Mouse (Mus musculus): ENCODE results near the gene Tlk2.

Gene Tlk2

DNA sequence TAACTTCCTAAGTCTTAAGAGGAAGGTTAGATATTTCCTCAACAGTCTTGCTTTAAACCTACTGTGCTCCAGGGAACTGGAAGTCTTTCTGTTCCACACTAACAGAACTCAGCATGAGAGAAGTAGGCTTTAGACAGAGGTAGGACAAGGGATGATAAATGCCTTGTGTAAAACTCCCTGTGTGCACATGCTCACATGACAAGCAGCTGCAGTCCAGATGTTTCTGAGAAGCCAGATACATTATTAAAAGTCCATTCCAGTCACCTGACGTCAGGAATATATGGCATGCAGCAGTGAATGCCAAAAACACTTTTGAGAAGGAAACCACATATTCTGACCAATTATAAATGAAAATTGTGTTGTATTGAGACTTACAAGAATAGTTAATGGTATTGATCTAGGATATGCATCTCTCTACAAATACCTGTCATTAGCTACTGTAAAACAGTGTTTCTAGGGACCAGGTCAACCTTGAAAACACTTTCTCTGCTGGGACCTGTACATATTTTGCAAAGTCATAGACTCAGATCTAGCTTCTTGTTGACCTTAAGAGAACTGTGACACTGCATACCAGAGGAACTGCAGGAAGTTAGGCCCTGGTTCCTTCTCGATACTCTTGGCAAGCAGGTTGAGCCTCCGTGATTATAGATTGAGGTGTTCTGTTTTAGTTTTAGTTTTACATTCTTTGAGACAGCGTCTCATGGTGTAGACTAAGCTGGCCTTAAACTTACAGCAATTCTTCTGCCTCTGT lies 83.2 kb downstream of the Tlk2 start:
- no peak for DNase-seq (ENCODE audit: low spot score)

DNA sequence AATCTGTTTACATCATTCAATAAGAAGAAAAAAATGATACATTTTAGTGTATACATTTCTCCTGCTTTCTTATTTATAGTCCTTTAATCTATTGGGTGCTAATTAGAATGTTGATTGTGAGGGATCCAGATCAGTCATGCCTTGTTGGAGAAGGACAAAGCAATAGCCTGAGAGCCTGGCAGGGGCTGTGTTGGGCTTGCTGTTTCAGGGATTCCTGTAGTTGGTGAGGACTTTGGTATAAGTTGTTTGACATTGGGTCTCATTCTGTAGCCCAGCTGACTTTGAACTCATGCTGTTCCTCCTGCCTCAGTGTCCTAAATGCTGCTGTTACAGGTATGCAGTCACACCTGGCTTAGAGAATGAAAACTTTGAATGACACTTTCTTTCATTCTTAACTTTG lies 85.9 kb downstream of the Tlk2 start:
- DNase-seq (ENCODE audit: low spot score), result peak; percentile 64

DNA sequence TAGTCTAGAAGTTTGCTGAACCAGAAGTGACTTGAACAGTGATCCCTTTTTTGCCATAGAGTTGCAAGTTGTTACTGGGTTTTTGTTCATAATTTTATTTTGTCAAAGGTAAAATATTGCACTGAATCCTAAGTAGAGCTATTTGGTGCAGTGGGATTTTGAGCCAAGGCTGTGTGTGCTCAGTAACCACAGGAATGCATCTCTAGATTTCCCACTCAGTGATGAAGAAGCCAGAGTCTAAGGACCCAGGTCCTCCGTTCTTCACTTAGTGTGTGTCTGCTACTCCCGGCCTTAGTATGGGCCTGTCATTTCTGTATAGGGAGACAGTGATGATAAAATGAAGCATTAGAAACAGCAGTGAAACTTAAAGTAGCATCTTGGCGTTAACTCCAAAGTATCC lies 86.4 kb downstream of the Tlk2 start:
- DNase-seq (ENCODE audit: low spot score), result no peak

DNA sequence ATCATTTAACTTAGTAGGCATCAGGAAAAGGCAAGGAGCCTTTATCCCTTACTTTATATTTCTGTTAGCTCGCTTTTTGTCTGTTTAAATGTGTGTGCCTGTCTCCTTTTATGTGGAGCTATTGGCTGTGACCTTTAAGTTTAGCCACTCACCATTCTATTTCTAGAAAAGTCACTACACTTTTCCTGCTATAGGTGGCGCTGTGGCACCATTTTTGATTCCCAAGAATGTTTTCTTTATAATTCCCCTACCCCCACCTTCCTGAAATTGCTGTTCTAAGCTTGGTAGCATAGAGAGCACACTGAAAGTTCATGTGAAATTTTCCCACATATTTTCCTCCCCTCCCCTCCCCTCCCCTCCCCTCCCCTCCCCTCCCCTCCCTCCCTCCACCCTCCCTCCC lies 91.5 kb downstream of the Tlk2 start:
- peak; percentile 84 for DNase-seq (ENCODE audit: low spot score)

DNA sequence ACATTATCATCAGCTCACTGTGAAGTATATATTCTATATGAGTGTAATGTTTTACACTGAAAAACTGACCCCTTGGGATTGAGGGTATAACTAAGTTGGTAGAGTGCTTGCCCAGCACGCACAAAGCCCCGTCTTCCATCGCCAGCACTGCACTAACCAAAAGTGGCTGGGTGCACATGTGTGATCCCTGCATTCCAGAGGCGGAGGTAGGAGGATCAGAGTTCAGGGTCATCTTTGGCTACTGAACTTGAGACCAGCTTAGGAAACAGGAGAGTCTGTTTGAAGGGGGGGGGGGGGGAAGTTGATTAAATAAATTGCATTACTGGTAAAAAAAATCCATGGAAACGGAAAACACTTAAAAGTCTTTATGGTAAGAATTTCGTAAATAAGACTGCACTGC lies 101.8 kb downstream of the Tlk2 start:
- DNase-seq (ENCODE audit: low spot score), result no peak

DNA sequence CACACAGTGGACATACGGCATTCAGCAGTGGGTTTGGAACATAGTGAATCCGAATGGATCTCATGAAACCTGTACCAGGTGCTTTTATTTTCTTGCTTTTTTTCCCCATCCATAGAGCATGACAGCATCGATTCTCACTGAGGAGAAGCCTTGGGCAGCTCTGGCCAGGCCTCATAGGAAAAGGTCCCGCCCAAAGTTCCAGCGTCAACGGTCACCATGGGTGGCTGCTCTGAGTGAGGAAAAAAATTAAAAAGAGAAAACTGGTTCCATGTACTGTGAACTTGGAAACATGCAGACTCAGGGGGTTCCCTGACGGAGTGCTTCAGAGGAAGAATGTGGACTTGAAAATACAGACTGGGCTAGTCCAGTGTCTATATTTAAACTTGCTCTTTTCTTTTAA lies 102.7 kb downstream of the Tlk2 start:
- DNase-seq (ENCODE audit: low spot score), result no peak

DNA sequence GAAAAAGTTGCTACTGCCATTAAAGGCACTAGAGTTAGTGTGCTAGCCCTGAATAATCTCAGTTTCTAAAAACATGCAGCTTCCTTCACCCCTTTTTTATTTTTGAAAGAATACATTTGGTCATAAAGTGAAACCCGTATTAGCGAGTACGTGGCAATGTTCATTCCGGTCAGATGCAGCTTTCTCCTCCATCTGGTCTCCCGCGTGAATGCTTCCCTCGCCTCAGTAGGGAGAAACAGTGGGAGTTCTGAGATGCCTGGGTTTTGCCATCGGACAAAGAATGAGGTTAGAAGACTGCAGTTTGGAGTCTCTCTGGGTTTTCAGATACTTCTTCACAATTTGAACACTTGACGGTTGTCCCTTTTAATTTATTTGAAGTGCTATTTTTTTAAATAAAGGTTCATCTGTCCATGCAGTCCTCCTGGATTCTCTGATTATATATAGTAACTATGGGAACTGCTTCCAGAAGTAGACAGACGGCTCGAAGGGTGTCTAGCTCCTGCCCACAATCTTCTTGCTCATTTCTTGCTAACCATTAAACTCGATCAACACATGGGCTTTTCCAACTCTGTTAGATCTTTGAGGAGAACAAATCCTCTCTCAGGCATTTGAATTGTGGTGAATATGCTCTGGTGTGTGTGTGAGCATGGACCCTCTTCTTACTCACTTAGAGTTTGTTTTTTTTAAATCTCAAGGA lies 103.3 kb downstream of the Tlk2 start:
- no peak for DNase-seq (ENCODE audit: low spot score)

DNA sequence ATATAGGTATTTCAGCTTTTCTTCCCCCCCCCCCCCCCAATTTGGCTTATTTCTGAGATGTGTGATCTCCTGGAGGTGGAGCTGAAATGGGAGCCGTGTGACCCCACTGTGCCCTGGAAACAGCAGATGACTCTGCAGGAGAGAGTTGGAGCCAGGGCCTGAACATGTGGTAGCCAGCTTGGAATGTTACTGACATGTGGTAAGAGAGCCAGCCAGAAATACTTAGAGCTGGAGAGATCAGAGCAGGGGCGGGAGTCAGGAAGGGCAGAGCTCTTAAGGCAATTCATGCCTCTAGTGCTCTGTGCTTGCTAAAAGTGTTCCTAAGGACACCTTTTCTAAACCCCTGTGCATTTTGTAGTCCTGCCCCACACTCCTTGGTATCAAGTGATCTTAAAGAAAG lies 103.9 kb downstream of the Tlk2 start:
- DNase-seq (ENCODE audit: low spot score), result no peak

DNA sequence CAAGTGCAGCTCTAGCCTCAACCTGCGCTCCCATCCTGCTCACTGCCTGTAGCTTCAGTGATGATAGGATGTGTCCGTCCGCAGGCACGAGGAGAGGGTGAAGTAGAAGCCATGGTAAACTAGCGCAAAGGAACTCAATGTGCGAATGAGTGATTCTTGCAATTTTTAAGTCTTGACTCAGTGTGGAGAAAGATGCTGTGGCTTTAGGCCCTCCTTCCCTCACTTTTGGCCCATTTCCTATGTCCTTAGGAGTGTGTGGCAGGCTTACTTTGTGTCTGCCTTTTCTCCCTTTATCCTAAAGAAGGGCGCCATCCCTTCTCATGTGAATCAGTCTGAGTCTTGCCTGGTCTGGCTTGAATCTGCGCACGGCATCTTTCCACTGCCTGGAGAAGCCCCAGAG lies 104.4 kb downstream of the Tlk2 start:
- DNase-seq (ENCODE audit: low spot score), result no peak

DNA sequence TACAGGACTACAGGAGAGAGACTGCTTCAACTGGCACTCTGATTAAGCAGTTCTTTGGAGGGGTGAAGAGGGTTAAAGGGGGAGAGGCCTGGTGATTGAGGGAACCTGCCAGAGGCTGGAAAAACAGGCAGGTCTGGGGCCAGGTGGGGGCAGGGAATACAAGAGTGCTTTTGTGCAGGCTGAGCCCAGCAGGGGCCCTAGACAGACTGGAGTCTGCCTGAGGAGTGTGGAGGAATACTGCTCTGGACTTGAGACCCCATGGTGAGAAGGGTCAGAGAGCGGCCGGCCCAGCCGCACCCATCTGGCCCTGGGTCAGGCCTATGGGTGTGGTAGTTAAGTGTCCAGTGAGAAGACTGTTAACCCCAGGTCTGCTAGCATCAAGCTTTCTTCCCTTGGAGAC lies 107.1 kb downstream of the Tlk2 start:
- no peak for DNase-seq (ENCODE audit: low spot score)

DNA sequence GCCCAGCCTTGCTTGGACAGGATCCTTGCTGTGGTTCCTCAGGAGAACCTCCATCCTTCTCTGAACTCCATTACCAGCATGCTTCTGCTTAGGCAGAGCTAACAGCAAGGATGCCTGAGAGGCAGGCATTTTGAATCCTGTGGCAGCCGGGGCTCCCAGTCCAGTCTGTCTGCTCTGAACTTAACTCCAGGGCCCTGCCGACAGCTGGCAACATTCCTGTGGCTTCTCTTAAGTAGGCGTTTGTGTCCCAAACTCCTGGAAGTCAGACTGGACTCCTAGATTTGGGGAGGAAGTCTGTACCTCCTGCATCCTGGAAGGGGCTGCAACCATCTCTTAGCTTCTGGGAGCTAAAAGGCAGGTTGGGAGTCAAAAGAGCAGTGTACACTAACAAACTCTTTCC lies 110.8 kb downstream of the Tlk2 start:
- no peak for DNase-seq (ENCODE audit: low spot score)

DNA sequence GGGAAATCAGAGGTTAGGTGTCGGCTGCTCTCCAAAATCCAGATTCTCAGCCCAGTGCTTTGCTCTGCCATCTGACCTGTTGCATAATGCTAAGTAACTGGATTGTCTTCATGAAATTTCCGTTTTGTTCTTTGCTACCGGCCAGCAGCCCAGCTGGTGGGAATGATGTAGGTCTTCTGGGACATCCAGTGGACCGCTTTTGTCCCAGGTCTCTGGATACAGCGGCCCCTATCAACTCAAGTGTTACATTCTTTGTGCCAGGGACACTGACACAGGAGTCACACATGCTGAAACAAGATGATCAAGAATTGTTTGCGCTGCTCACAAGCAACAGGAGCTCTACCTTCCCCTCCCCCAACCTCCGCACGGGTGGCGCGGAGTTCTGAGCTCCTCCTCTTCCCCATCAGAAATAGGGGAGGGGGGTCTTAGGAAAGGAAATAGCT lies 113.1 kb downstream of the Tlk2 start:
- no peak for DNase-seq (ENCODE audit: low spot score)

DNA sequence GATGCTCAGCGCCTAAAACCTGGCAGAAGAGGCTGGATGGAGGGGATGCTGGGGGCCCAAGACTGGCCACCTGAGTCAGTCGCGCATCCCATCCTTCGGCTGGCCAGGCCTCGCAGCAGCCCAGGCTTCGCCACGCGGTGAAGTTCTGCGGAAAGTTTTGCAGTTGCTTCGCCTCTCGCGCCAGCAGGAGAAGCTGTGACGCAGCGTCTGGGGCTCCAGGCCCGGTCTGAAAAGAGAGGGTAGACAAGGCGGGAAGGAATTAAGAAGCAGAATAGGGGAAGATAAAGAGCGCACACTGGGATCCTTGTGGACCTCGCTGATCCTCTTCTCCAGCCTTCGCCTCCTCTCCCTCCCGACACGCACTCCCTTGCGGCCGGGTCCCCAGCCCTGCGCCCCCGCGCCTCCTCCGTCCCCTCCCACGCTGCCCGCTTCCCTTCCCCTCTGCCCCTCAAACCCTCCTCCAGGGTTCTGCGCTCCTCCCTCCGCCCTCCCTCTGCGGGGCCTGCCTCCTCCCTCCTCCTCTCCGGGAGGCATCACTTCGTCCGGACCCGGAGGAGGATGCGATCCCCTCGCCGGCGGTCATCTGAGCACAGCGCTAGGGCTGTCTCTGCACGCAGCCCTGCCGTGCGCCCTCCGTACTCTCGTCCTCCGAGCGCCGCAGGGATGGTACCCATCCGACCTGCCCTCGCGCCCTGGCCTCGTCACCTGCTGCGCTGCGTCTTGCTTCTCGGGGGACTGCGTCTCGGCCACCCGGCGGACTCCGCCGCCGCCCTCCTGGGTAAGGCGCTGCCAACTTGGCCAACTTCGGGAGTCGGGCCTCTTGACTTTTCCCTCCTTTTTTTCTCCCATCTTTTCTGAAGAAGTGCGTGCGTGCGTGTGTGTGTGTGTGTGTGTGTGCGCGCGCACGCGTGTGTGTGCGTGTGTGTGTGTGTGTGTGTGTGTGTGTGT lies 113.8 kb downstream of the Tlk2 start, which contains the start of gene Mrc2:
Gene Mrc2, plus strand, starts transcription at position 520 of the 948 bp plus-strand sequence.
- DNase-seq (ENCODE audit: low spot score), result peak; percentile 72

DNA sequence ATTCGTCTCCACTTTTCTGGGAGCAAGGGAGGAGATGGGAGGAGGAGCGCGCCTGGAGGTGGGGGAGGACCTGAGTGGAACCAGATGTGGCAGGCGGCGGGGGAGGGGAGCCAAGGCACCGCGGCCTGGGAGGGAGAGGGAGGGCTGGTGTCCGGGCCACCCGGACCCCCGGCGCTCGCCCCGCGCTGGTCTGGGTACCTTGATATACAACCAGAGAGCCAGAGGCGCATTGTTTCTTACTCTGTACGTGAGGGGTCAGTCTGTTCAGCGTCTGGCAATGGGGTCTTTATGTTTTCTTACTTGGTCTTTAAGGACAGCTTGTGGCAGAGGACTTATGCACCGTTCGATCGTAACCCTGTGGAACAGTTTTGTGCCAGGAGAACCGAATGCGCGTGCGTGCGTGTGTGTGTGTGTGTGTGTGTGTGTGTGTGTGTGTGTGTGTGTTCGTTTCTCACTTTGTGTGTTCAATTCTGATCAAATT lies 114.5 kb downstream of the Tlk2 start:
- DNase-seq (ENCODE audit: low spot score), result peak; percentile 68

DNA sequence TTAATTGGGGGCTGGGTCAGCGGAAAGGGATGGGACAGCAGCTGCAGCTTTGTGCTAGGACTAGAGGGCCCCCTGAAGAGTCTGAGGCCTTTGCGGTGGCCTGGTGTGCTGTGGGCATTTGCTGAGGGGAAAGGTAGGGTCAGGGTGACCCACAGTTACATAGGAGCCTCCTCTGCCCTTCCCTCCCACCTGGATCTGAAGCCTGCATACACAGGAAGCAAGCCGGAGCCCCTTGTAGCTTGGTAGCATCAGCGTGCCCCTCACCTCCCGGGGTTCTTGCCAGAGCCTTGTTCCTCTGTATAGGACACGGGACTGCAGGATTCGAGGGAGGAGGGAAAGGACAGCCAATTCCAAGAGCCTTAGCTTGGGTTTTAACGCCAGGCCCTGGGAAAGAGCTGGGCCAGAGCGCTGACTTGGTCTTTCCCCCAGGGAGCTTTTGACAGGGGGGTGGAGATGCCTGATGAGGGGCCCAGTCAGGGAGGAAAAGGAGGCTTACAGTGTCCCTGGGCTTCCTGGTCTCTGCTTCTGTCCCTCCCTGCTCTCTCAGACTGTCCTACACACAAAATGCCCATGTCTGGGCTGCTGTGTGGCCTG lies 115.4 kb downstream of the Tlk2 start:
- no peak for DNase-seq (ENCODE audit: low spot score)

DNA sequence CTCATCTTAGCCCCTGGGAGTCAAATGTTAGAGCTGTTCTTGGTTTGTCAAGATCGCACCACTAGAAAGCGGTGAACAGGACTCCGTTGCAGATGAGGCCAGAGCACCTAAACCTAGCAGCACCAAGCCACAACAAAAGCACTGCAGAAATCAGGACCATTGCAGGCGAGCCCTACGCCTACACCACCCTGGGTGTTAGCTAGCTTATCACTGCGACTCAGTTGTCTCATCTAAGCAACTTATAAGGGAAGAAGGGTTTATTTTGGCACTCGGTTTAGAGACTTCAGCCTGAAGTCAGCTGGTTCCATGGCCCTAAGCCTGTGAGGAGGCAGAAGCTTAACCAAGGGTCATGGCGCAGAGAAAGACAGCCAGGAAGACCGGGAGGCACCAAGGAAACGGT lies 117.5 kb downstream of the Tlk2 start:
- no peak for DNase-seq (ENCODE audit: low spot score)

DNA sequence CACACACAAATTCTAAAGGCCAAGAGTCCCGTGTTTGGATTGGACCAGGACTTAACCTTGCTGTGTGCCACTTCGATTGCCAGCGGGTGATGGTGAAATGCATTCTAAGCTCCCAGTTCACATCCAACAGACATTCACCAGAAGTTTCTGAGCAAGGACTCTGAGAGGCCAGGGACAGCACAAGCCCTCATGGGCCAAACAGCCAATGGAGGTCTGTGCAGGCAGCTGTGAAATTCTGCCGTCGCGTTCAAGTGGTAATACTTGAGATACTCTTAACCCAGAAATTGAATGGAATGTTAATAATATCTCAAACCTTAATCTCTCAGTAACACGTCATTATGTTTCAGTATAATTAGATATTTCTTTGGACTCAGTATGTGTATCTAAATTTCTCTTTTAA lies 131.6 kb downstream of the Tlk2 start:
- DNase-seq (ENCODE audit: low spot score), result no peak

DNA sequence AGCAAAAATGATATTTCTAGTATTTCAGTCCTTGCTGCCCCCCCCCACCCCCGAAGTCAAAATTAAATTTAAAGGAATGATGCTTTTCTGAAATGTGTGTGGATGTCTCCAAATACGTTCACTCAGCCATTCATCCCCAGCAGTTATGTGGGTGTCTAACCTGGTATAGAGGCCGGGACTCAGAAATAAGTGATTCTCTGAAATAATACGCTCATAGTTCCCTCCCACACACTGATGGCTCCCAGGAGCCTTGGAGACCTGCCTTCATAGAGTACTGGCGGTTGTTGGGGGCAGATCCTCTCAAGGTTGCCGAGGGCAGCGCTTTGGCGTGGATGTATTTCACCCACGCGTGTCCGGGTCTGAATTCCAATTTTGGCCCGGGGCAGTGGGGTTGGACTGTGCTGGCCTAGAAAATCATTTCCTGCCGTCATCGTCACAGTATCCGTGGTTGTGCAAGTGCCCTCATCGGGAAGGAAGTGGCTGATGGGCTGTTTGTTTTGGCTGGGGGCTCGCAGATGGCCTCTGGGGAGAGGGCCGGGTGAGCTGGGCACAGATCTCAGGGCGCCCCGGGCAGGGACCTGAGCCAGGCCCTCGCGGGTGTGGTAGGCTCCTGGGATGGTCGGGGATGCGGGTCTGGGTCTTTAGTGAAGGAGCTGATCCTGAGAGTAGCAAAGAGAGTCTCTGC lies 132.8 kb downstream of the Tlk2 start:
- DNase-seq (ENCODE audit: low spot score), result no peak

DNA sequence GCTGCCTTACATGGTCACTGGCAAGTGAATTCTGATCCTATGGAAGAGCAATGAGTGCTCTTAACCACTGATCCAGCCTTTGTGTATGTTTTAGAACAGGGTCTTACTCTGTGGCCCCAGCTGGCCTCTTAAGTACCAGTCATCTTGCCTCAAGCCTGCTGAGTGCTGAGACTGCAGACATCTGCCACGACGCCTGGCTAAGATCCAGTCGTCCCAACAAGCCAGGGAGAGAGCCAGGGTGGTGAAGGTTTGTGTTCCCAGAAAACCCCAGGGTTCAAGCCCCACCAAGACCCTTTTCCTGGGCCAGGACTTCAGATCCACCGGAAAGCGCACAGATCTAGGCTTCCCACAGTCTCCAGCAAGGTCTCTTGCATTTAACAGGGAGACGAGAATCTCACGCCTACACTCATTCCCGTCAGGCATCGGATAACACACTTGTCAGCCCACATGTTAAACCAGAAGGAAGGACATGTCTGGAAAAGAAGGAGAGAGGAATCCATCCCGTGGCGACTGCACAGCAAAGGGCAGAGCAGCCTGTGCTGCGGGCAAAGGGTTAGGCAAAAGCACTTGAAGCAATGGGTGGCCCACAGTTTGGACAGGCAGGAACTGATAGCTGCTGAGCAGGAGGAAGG lies 133.8 kb downstream of the Tlk2 start:
- peak; percentile 27 for DNase-seq (ENCODE audit: low spot score)

DNA sequence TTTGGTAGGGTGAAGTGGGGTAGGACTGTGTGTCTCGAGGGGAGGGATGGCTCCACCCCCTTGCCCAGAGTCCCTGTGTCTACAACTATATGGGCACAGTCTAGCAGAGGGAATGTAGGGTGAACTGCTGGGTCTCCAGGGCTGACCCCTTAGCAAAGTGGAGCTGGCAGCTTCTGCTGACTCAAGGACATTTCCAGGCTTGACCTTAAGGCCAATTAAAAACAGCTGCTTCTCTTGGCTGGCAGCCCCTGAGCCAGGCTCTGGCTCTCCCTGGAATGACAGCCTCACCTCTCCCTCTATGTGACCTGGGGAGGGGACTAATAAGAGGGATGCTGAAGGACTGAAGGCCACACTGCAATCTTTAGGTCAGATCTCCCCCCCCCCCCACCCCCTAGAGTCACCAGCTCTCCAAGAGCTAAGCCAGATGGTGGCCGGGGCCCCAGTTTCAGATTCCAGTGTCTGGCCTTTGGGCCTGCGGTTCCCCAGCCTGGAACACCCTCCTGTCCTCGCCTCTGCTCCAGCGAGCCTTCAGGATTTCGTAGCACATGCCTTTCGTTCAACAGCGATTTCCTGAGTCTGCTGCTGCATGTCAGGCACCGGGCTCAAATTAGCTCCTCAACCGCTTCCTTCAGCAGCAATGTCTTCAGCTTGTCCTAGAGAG lies 134.5 kb downstream of the Tlk2 start:
- DNase-seq (ENCODE audit: low spot score), result peak; percentile 48
